Mouse (Mus musculus) brain, embryonic 14.5 days (tissue): ENCODE results near the gene Tas2r119.

Experiments
- CTCF ChIP-seq: fragments of 200-500 bp; IDR thresholded peaks from 2 replicates; pipeline ENCODE4 v1.5.1; 2012; ENCODE audit warnings: inconsistent platforms, mild to moderate bottlenecking, moderate library complexity, borderline replicate concordance; ENCODE audit not compliant: insufficient read depth, insufficient read length; ENCODE audit errors: extremely low read depth
- POLR2A ChIP-seq: fragments of 200-500 bp; IDR thresholded peaks from 2 replicates; pipeline ENCODE4 v1.6.1; 2012; ENCODE audit warnings: mild to moderate bottlenecking, inconsistent platforms, borderline replicate concordance; ENCODE audit not compliant: poor library complexity, insufficient read depth, insufficient read length, severe bottlenecking; ENCODE audit errors: extremely low read depth

DNA sequence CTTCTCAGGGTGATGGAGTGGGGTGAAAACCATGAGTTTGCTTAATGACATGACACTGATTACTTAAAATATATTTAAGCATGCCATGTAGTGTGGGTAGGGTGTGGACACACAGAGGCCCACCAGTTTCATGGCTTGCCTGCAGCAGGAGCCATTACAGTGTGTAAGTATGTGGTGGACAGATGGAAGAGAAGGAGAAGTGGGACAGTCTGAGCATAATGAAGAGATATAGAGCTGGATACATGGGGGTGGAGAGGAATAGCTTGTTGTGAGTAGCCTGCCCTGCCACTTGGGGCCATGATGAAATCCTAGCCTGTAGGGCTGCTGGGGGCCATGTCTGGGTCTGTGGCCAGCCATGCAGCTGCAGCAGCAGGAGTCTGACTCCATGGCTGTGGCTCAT lies 16.8 kb upstream of the Tas2r119 start:
- TF ChIP-seq POLR2A (no peak), CTCF (no peak)
